Mouse (Mus musculus) megakaryocyte, embryonic 14.5 days (primary cell): ENCODE data around the gene Rasl12.

Experiments
- FLI1 ChIP-seq: IDR thresholded peaks from 2 replicates; pipeline ENCODE4 v1.6.1; 2012; ENCODE audit warnings: low read length, inconsistent platforms, mixed read lengths
- GATA1 ChIP-seq: IDR thresholded peaks from 3 replicates; pipeline ENCODE4 v1.6.1; 2012; ENCODE audit warnings: mixed read lengths, low read length, inconsistent platforms, borderline replicate concordance

GRCm38 (mm10) chr9:65411326-65411725 lies 13.0 kb downstream of the Rasl12 start:
- TF ChIP-seq GATA1 (no peak), FLI1 (no peak)
